Mouse (Mus musculus): ENCODE data around the gene Gbp10.
"Not testable (repeated sequence)": the region's sequence is repeated elsewhere in the genome, so short reads cannot be mapped to it uniquely, and the experiment has no call there.

The Gbp10 gene

GRCm38 (mm10) chr5:105239483-105240047 lies at the start of gene Gbp10:
TSS of gene Gbp10 (minus strand) at chr5:105239533.
- not testable (repeated sequence) for DNase-seq (ENCODE audit: low read depth)

GRCm38 (mm10) chr5:105260673-105261072 lies 21.3 kb upstream of the Gbp10 start:
- not testable (repeated sequence) for DNase-seq (ENCODE audit: low read depth)

GRCm38 (mm10) chr5:105252491-105252890 lies 13.2 kb upstream of the Gbp10 start:
- no peak for DNase-seq (ENCODE audit: low read depth)

- DNase-seq (ENCODE audit: low read depth) = peak; percentile 50
Measured at GRCm38 (mm10) chr5:105244741-105245140, 5.4 kb upstream of the Gbp10 start.

GRCm38 (mm10) chr5:105240982-105241381 lies 1.6 kb upstream of the Gbp10 start:
- DNase-seq (ENCODE audit: low read depth) = not testable (repeated sequence)

GRCm38 (mm10) chr5:105238402-105238801 lies 931 bp downstream of the Gbp10 start:
- DNase-seq (ENCODE audit: low read depth) = not testable (repeated sequence)

GRCm38 (mm10) chr5:105236040-105236439 lies 3.3 kb downstream of the Gbp10 start:
- DNase-seq (ENCODE audit: low read depth) = peak; percentile 25

GRCm38 (mm10) chr5:105208957-105209356 lies 30.4 kb downstream of the Gbp10 start:
- not testable (repeated sequence) for DNase-seq (ENCODE audit: low read depth)

GRCm38 (mm10) chr5:105200791-105201355 lies 38.5 kb downstream of the Gbp10 start:
- DNase-seq (ENCODE audit: low read depth) = peak; percentile 64

- DNase-seq (ENCODE audit: low read depth) = not testable (repeated sequence)
Measured at GRCm38 (mm10) chr5:105199149-105199548, 40.2 kb downstream of the Gbp10 start.

- DNase-seq (ENCODE audit: low read depth) = not testable (repeated sequence)
Measured at GRCm38 (mm10) chr5:105197915-105198560, 41.3 kb downstream of the Gbp10 start.

GRCm38 (mm10) chr5:105196308-105196707 lies 43.0 kb downstream of the Gbp10 start:
- DNase-seq (ENCODE audit: low read depth) = not testable (repeated sequence)

GRCm38 (mm10) chr5:105192536-105192935 lies 46.8 kb downstream of the Gbp10 start:
- DNase-seq (ENCODE audit: low read depth) = peak; percentile 5

- no peak for DNase-seq (ENCODE audit: low read depth)
Measured at GRCm38 (mm10) chr5:105181446-105181845, 57.9 kb downstream of the Gbp10 start.
